Mouse (Mus musculus): ENCODE data around the gene Tmem201. TPM values are rescaled to one million over a fixed set of nuclear protein-coding genes. Genes with fewer than 3 reads are reported as not detected.
"Not testable (repeated sequence)": the region's sequence is repeated elsewhere in the genome, so short reads cannot be mapped to it uniquely, and the experiment has no call there.

Tmem201 gene
- total RNA-seq (2022): 10 to 100 TPM; 65.4 to 71.4 (median 69.0) TPM

- peak; percentile 89 to 95 for DNase-seq (ENCODE audit: low spot score in 2 of 2)
Measured at GRCm38 (mm10) chr4:149737383-149738324, at the start of gene Tmem201. Tmem201 (minus strand) TSS chr4:149738044.

GRCm38 (mm10) chr4:149784901-149785300 is 47.1 kb upstream of the Tmem201 start:
- no peak for DNase-seq (ENCODE audit: low spot score in 2 of 2)

GRCm38 (mm10) chr4:149784371-149784770 is 46.5 kb upstream of the Tmem201 start:
- DNase-seq (ENCODE audit: low spot score in 2 of 2): no peak

GRCm38 (mm10) chr4:149782975-149783374 is 45.1 kb upstream of the Tmem201 start:
- no peak for DNase-seq (ENCODE audit: low spot score in 2 of 2)

- DNase-seq (ENCODE audit: low spot score in 2 of 2): no peak
Measured at GRCm38 (mm10) chr4:149780565-149781356, 42.9 kb upstream of the Tmem201 start.

- no peak for DNase-seq (ENCODE audit: low spot score in 2 of 2)
Measured at GRCm38 (mm10) chr4:149779966-149780365, 42.1 kb upstream of the Tmem201 start.

GRCm38 (mm10) chr4:149777126-149777525 is 39.3 kb upstream of the Tmem201 start:
- DNase-seq (ENCODE audit: low spot score in 2 of 2): no peak

GRCm38 (mm10) chr4:149775760-149776362 is 38.0 kb upstream of the Tmem201 start:
- DNase-seq (ENCODE audit: low spot score in 2 of 2): no peak

- DNase-seq (ENCODE audit: low spot score in 2 of 2): no peak
Measured at GRCm38 (mm10) chr4:149775330-149775729, 37.5 kb upstream of the Tmem201 start.

GRCm38 (mm10) chr4:149774094-149774470 is 36.2 kb upstream of the Tmem201 start, which contains the start of gene Slc25a33:
Slc25a33 (minus strand) TSS chr4:149774277.
- peak; percentile 90 to 95 for DNase-seq (ENCODE audit: low spot score in 2 of 2)

GRCm38 (mm10) chr4:149773408-149774093 is 35.7 kb upstream of the Tmem201 start:
- no peak for DNase-seq (ENCODE audit: low spot score in 2 of 2)

GRCm38 (mm10) chr4:149772394-149772793 is 34.5 kb upstream of the Tmem201 start:
- no peak for DNase-seq (ENCODE audit: low spot score in 2 of 2)

- DNase-seq (ENCODE audit: low spot score in 2 of 2): no peak
Measured at GRCm38 (mm10) chr4:149765201-149765600, 27.4 kb upstream of the Tmem201 start.

GRCm38 (mm10) chr4:149763335-149763734 is 25.5 kb upstream of the Tmem201 start:
- no peak for DNase-seq (ENCODE audit: low spot score in 2 of 2)

GRCm38 (mm10) chr4:149759517-149759916 is 21.7 kb upstream of the Tmem201 start:
- no peak for DNase-seq (ENCODE audit: low spot score in 2 of 2)

- DNase-seq (ENCODE audit: low spot score in 2 of 2): no peak
Measured at GRCm38 (mm10) chr4:149758423-149758822, 20.6 kb upstream of the Tmem201 start.

- not testable (repeated sequence) for DNase-seq (ENCODE audit: low spot score in 2 of 2)
Measured at GRCm38 (mm10) chr4:149756546-149756945, 18.7 kb upstream of the Tmem201 start.

GRCm38 (mm10) chr4:149752836-149753235 is 15.0 kb upstream of the Tmem201 start:
- DNase-seq (ENCODE audit: low spot score in 2 of 2): no peak

GRCm38 (mm10) chr4:149752124-149752799 is 14.4 kb upstream of the Tmem201 start:
- no peak for DNase-seq (ENCODE audit: low spot score in 2 of 2)

- DNase-seq (ENCODE audit: low spot score in 2 of 2): no peak
Measured at GRCm38 (mm10) chr4:149750671-149751070, 12.8 kb upstream of the Tmem201 start.

GRCm38 (mm10) chr4:149749663-149750015 is 11.8 kb upstream of the Tmem201 start:
- DNase-seq (ENCODE audit: low spot score in 2 of 2): not testable (repeated sequence)

Measured in left cerebral cortex, adult 8-10 months (tissue).